Mouse (Mus musculus): ENCODE measurements around the gene Chchd2. TPM values are rescaled to one million over a fixed set of nuclear protein-coding genes. Genes with fewer than 3 reads are reported as not detected.
"Not testable (repeated sequence)": the region's sequence is repeated elsewhere in the genome, so short reads cannot be mapped to it uniquely, and the experiment has no call there.

Gene Chchd2
- polyA plus RNA-seq (2016; fragmentation: Nextera tagmentation; extraction: Ambion mirVana), result 1,024 and 1,060 TPM in 2 replicates

- peak within 1 kb of the TSS; percentile 91 for H3K27ac ChIP-seq (replicated peaks)
- no peaks in the 10 kb centered on the region for H3K27me3 ChIP-seq (ENCODE audit: low read depth, poor library complexity, severe bottlenecking)
- peaks cover 32% of the 10 kb centered on the region for H3K36me3 ChIP-seq
- WGBS, result under 1% methylated on average over 46 of the region's 46 CpGs
- H3K9me3 ChIP-seq (replicated peaks), result no peaks in the 10 kb centered on the region
- peak within 1 kb of the TSS; percentile 82 for H3K4me3 ChIP-seq
- peak; percentile 93 for DNase-seq (ENCODE audit: low spot score)
- H3K4me1 ChIP-seq, result peaks cover 22% of the 10 kb centered on the region
These were observed at the start of gene Chchd2 for GRCm38 (mm10) chr5:129886911-129887636. Gene Chchd2, minus strand, starts transcription at chr5:129887470.

- Histone ChIP-seq H3K9me3 (replicated peaks) (no peaks in the 10 kb centered on the region), H3K27me3 (ENCODE audit: low read depth, poor library complexity, severe bottlenecking) (peaks cover 33% of the 10 kb centered on the region), H3K27ac (replicated peaks) (no peak overlapping the region), H3K4me1 (peaks cover 13% of the 10 kb centered on the region), H3K36me3 (no peaks in the 10 kb centered on the region), H3K4me3 (no peak overlapping the region)
- DNase-seq (ENCODE audit: low spot score), result no peak
- WGBS, result 19% methylated on average over 4 of the region's 4 CpGs
These were observed 49.7 kb upstream of the Chchd2 start for GRCm38 (mm10) chr5:129936941-129937340.

GRCm38 (mm10) chr5:129929924-129930855, 42.9 kb upstream of the Chchd2 start:
- Histone ChIP-seq H3K4me3 (no peak overlapping the region), H3K9me3 (replicated peaks) (no peaks in the 10 kb centered on the region), H3K4me1 (no peaks in the 10 kb centered on the region), H3K36me3 (no peaks in the 10 kb centered on the region), H3K27me3 (ENCODE audit: low read depth, poor library complexity, severe bottlenecking) (peaks cover 13% of the 10 kb centered on the region; the same call in 1 of the 2 replicates), H3K27ac (replicated peaks) (no peak overlapping the region)
- 65% methylated on average over 9 of the region's 9 CpGs for WGBS
- no peak for DNase-seq (ENCODE audit: low spot score)

- Histone ChIP-seq H3K27ac (replicated peaks) (no peak overlapping the region), H3K4me3 (no peak overlapping the region), H3K9me3 (replicated peaks) (no peaks in the 10 kb centered on the region), H3K4me1 (no peaks in the 10 kb centered on the region), H3K27me3 (ENCODE audit: low read depth, poor library complexity, severe bottlenecking) (no peaks in the 10 kb centered on the region), H3K36me3 (no peaks in the 10 kb centered on the region)
- WGBS, result 84% methylated on average over 5 of the region's 5 CpGs
- no peak for DNase-seq (ENCODE audit: low spot score)
These were observed 38.7 kb upstream of the Chchd2 start for GRCm38 (mm10) chr5:129925933-129926332.

- no peak overlapping the region for H3K4me3 ChIP-seq
- H3K27ac ChIP-seq (replicated peaks), result no peak overlapping the region
- no peak for DNase-seq (ENCODE audit: low spot score)
- WGBS, result 91% methylated on average over 8 of the region's 8 CpGs
- no peaks in the 10 kb centered on the region for H3K27me3 ChIP-seq (ENCODE audit: low read depth, poor library complexity, severe bottlenecking)
- H3K36me3 ChIP-seq, result no peaks in the 10 kb centered on the region
- no peaks in the 10 kb centered on the region for H3K4me1 ChIP-seq
- H3K9me3 ChIP-seq (replicated peaks), result no peaks in the 10 kb centered on the region
These were observed 37.7 kb upstream of the Chchd2 start for GRCm38 (mm10) chr5:129924820-129925452.

- Histone ChIP-seq H3K4me3 (no peak overlapping the region), H3K36me3 (no peaks in the 10 kb centered on the region), H3K9me3 (replicated peaks) (no peaks in the 10 kb centered on the region), H3K27ac (replicated peaks) (no peak overlapping the region), H3K4me1 (no peaks in the 10 kb centered on the region), H3K27me3 (ENCODE audit: low read depth, poor library complexity, severe bottlenecking) (no peaks in the 10 kb centered on the region)
- DNase-seq (ENCODE audit: low spot score), result no peak
- WGBS, result 91% methylated on average over 4 of the region's 4 CpGs
These were observed 34.7 kb upstream of the Chchd2 start for GRCm38 (mm10) chr5:129921972-129922371.

- 70% methylated on average over 8 of the region's 8 CpGs for WGBS
- no peak overlapping the region for H3K4me3 ChIP-seq
- H3K9me3 ChIP-seq (replicated peaks), result no peaks in the 10 kb centered on the region
- DNase-seq (ENCODE audit: low spot score), result no peak
- no peaks in the 10 kb centered on the region for H3K27me3 ChIP-seq (ENCODE audit: low read depth, poor library complexity, severe bottlenecking)
- H3K36me3 ChIP-seq, result no peaks in the 10 kb centered on the region
- H3K4me1 ChIP-seq, result no peaks in the 10 kb centered on the region
- no peak overlapping the region for H3K27ac ChIP-seq (replicated peaks)
These were observed 32.0 kb upstream of the Chchd2 start for GRCm38 (mm10) chr5:129919320-129919719.

- WGBS, result 87% methylated on average over 9 of the region's 9 CpGs
- Histone ChIP-seq H3K4me3 (no peak overlapping the region), H3K4me1 (no peaks in the 10 kb centered on the region), H3K27ac (replicated peaks) (no peak overlapping the region), H3K9me3 (replicated peaks) (no peaks in the 10 kb centered on the region), H3K36me3 (no peaks in the 10 kb centered on the region), H3K27me3 (ENCODE audit: low read depth, poor library complexity, severe bottlenecking) (no peaks in the 10 kb centered on the region)
- no peak for DNase-seq (ENCODE audit: low spot score)
These were observed 31.5 kb upstream of the Chchd2 start for GRCm38 (mm10) chr5:129918752-129919151.

- Histone ChIP-seq H3K9me3 (replicated peaks) (no peaks in the 10 kb centered on the region), H3K27ac (replicated peaks) (no peak overlapping the region), H3K27me3 (ENCODE audit: low read depth, poor library complexity, severe bottlenecking) (no peaks in the 10 kb centered on the region), H3K4me1 (no peaks in the 10 kb centered on the region), H3K4me3 (no peak overlapping the region), H3K36me3 (no peaks in the 10 kb centered on the region)
- WGBS, result 90% methylated on average over 24 of the region's 24 CpGs
- DNase-seq (ENCODE audit: low spot score), result no peak
These were observed 30.9 kb upstream of the Chchd2 start for GRCm38 (mm10) chr5:129918065-129918651.

- H3K4me3 ChIP-seq; DNase-seq (ENCODE audit: low spot score); H3K27me3 ChIP-seq (ENCODE audit: low read depth, poor library complexity, severe bottlenecking); H3K9me3 ChIP-seq (replicated peaks); H3K4me1 ChIP-seq; H3K27ac ChIP-seq (replicated peaks); H3K36me3 ChIP-seq: not testable (repeated sequence)
- 87% methylated on average over 11 of the region's 11 CpGs for WGBS
These were observed 28.2 kb upstream of the Chchd2 start for GRCm38 (mm10) chr5:129915491-129915890.

- H3K4me1 ChIP-seq, result peaks cover 4% of the 10 kb centered on the region
- H3K27ac ChIP-seq (replicated peaks), result no peak overlapping the region
- WGBS, result 29% methylated on average over 2 of the region's 2 CpGs
- no peaks in the 10 kb centered on the region for H3K9me3 ChIP-seq (replicated peaks)
- H3K36me3 ChIP-seq, result no peaks in the 10 kb centered on the region
- H3K27me3 ChIP-seq (ENCODE audit: low read depth, poor library complexity, severe bottlenecking), result peaks cover 12% of the 10 kb centered on the region
- peak; percentile 40 for DNase-seq (ENCODE audit: low spot score)
- H3K4me3 ChIP-seq, result no peak overlapping the region
These were observed 26.8 kb upstream of the Chchd2 start for GRCm38 (mm10) chr5:129914024-129914423.

GRCm38 (mm10) chr5:129909591-129909990, 22.3 kb upstream of the Chchd2 start:
- H3K36me3 ChIP-seq, result no peaks in the 10 kb centered on the region
- WGBS, result 82% methylated on average over 7 of the region's 7 CpGs
- peaks cover 12% of the 10 kb centered on the region for H3K27me3 ChIP-seq (ENCODE audit: low read depth, poor library complexity, severe bottlenecking)
- no peak overlapping the region for H3K27ac ChIP-seq (replicated peaks)
- peaks cover 17% of the 10 kb centered on the region for H3K4me1 ChIP-seq
- H3K4me3 ChIP-seq, result no peak overlapping the region
- no peaks in the 10 kb centered on the region for H3K9me3 ChIP-seq (replicated peaks)
- DNase-seq (ENCODE audit: low spot score), result no peak

Data from midbrain, embryonic 10.5 days (tissue).